Mouse (Mus musculus) thymus, adult 2 months (tissue): ENCODE measurements around the gene Usf1.

ENCODE experiments used
- CTCF ChIP-seq: fragments of 200-500 bp; IDR thresholded peaks from 2 replicates; pipeline ENCODE4 v1.5.1; 2012; ENCODE audit warnings: mild to moderate bottlenecking, control low read depth, low read length, moderate library complexity, borderline replicate concordance; ENCODE audit not compliant: control insufficient read depth, poor library complexity, insufficient read depth; ENCODE audit errors: extremely low read depth
- POLR2A ChIP-seq: fragments of 200-500 bp; IDR thresholded peaks from 2 replicates; pipeline ENCODE4 v1.6.1; 2012; ENCODE audit warnings: mild to moderate bottlenecking, low read length, control low read depth, moderate library complexity; ENCODE audit not compliant: control insufficient read depth, poor library complexity, insufficient read depth; ENCODE audit errors: extremely low read depth

DNA sequence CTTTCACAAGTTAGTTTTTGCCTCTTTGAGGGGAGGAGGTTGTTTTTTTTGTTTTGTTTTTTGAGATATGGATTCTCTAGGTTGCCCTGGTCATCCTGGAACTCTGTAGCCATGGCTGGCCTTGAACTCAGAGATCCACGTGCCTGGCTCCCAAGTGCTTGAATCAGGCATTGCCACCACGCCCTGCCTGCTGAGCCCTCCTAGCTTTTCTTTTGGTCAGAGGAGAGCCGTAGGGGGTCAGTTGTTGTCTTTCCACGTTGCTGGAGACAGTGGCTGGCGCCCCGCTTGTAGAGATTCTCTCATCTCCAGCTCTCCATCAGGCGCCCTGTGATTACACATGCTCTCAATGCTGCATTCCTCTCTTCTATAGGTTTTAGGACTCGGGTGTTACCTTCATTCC lies 2.5 kb downstream of the Usf1 start:
- TF ChIP-seq CTCF: no peak
- no peak for TF ChIP-seq POLR2A
